25 mouse cellular contexts compared by ENCODE assay signal in the genomic region with DNA sequence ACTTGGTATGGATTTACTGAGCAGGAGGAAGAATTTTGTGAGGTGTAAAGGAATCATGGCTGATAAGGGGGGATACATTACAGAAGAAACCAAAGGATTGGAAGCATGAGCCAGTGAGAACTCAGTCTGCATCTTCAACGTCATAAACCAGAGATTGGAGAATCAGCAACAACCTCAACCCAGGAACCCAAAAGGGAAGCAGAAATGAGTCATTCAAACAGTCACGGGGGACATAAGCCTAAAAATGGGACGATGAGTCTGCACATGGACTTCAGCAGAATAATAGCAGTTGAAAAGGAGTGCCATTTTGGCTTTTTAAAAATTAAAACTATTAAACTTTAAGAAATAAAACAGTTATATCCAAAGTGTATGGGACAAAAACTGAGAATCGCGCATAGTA.
DNase-seq lines count a peak whose midpoint lies in the region; ATAC-seq and TF ChIP-seq lines count a peak whose summit lies in the region.
"Had no signal": no experiment of that assay in that cellular context is flagged by ENCODE, and none has a peak within 500 bp of the region (broad histone marks: within the 10 kb centered on the region; RNA-seq: fewer than 3 reads in every experiment).

No protein-coding gene starts in this region.

- H3K9ac ChIP-seq in CH12.LX (ENCODE audit: insufficient read depth, low read depth): no peak overlapping the region
- no peak overlapping the region for H3K9ac ChIP-seq in intestine, embryonic 15.5 days

- no peak overlapping the region for H3K4me2 ChIP-seq in CH12.LX (ENCODE audit: insufficient read depth, low read depth, poor library complexity, severe bottlenecking)
- no peak overlapping the region for H3K4me2 ChIP-seq in intestine, embryonic 15.5 days (replicated peaks)

- DNase-seq in 3T3-L1 (ENCODE audit: low read depth, low spot score): peak; percentile 12
- peak; percentile 78 for DNase-seq in 416B (ENCODE audit: low read depth)
- DNase-seq in CH12.LX (ENCODE audit: extremely low read depth): peak; percentile 66
- no peak for DNase-seq in left cerebral cortex, postnatal 4 days
- DNase-seq in kidney, adult 9 months: no peak
- DNase-seq: adrenal gland, adult 2 months; adrenal gland, adult 8-10 months; adrenal gland, postnatal 10 days; adrenal gland, postnatal 14 days; adrenal gland, postnatal 25 days; adrenal gland, postnatal 36 days; B cell, adult 2 months; cerebellum, adult 11 months; cerebellum, adult 11-12 months; cerebellum, adult 18-20 months; cerebellum, adult 2 months; cerebellum, adult 8-10 months; cerebellum, adult 9-10 months; cerebellum, adult 9-11 months had no signal

- H3K4me3 ChIP-seq in CH12.LX (replicated peaks in 1 of 3; ENCODE audit: low read depth in 2 of 3, low read length in 2 of 3, poor library complexity in 1 of 3): no peak overlapping the region
- H3K4me3 ChIP-seq in bone marrow macrophage, adult 2 months (ENCODE audit: insufficient read depth, low read length): no peak overlapping the region
- H3K4me3 ChIP-seq in intestine, embryonic 15.5 days (replicated peaks): no peak overlapping the region

- no peak for TF ChIP-seq POLR2A in CH12.LX (IDR thresholded peaks at IDR 0.05; ENCODE audit: low read depth, low read length)
- no peak for TF ChIP-seq POLR2A in bone marrow macrophage, adult 2 months (IDR thresholded peaks at IDR 0.05; ENCODE audit: borderline replicate concordance, low read depth, low read length)

- peaks cover 0 to 10% of the 10 kb centered on the region in 2 experiments; a peak in 2 of 4 replicates for H3K4me1 ChIP-seq in CH12.LX (ENCODE audit: control insufficient read depth in 1 of 2, insufficient read depth in 2 of 2)
- H3K4me1 ChIP-seq in bone marrow macrophage, adult 2 months (ENCODE audit: control insufficient read depth, insufficient read depth, low read length): peaks cover 9% of the 10 kb centered on the region
- H3K4me1 ChIP-seq in intestine, embryonic 15.5 days (replicated peaks): no peaks in the 10 kb centered on the region

- TF ChIP-seq CTCF in CH12.LX (conservative IDR thresholded peaks at IDR 0.05 in 1 of 2, IDR thresholded peaks at IDR 0.05 in 1 of 2; ENCODE audit: low read depth in 2 of 2, low read length in 2 of 2): no peak
- TF ChIP-seq CTCF in bone marrow macrophage, adult 2 months (IDR thresholded peaks at IDR 0.05; ENCODE audit: low read depth, low read length): no peak

- no peak overlapping the region for H3K27ac ChIP-seq in CH12.LX (ENCODE audit: insufficient read depth, low read depth)
- peak overlapping the region; percentile 33 for H3K27ac ChIP-seq in bone marrow macrophage, adult 2 months (ENCODE audit: insufficient read depth, low read depth, low read length)
- H3K27ac ChIP-seq in intestine, embryonic 15.5 days: no peak overlapping the region

- 88% methylated on average over 5 of the region's 5 CpGs for WGBS in intestine, embryonic 15.5 days

- no peaks in the 10 kb centered on the region for H3K9me3 ChIP-seq in CH12.LX (replicated peaks; ENCODE audit: low read length)
- H3K9me3 ChIP-seq in intestine, embryonic 15.5 days: no peaks in the 10 kb centered on the region
- H3K9me3 ChIP-seq: G1E had no signal

- no peaks in the 10 kb centered on the region for H3K79me2 ChIP-seq in CH12.LX (replicated peaks; ENCODE audit: control insufficient read depth, extremely low read depth, insufficient read depth, poor library complexity, severe bottlenecking)

- in situ Hi-C loops in CH12.LX (cut with MboI; ENCODE audit: low pct_ligation_motif_present, low pct_unique_long_range_greater_than_20kb, low sequenced_read_pairs): no loop called here

- no peak for TF ChIP-seq EP300 in CH12.LX (IDR thresholded peaks at IDR 0.05; ENCODE audit: low read length)

- H3K27me3 ChIP-seq in CH12.LX (replicated peaks): no peaks in the 10 kb centered on the region
- H3K27me3 ChIP-seq in intestine, embryonic 15.5 days (replicated peaks): no peaks in the 10 kb centered on the region
- H3K27me3 ChIP-seq: Patski had no signal

- no peaks in the 10 kb centered on the region for H3K36me3 ChIP-seq in CH12.LX (replicated peaks in 1 of 2; ENCODE audit: control insufficient read depth in 1 of 2, insufficient read depth in 1 of 2, low read length in 1 of 2)
- H3K36me3 ChIP-seq in intestine, embryonic 15.5 days: no peaks in the 10 kb centered on the region
- H3K36me3 ChIP-seq: G1E had no signal

- intact Hi-C loops in left cerebral cortex, postnatal 4 days (cut with DNase I): no loop called here

- no peak for TF ChIP-seq RAD21 in CH12.LX (IDR thresholded peaks at IDR 0.05; ENCODE audit: low read depth, low read length)

- no peak for ATAC-seq in intestine, embryonic 15.5 days
- ATAC-seq in CD4-positive, CD25-positive, alpha-beta regulatory T cell, adult 4 months: no peak
- ATAC-seq: activated CD4-positive, CD25-positive, alpha-beta regulatory T cell, adult 4 months; Patski had no signal

- dilution Hi-C loops in CH12.LX (cut with MboI; ENCODE audit: extremely low pct_ligation_motif_present, extremely low pct_unique_long_range_greater_than_20kb, low sequenced_read_pairs): no loop called here

TF ChIP-seq in CH12.LX, 34 proteins besides CTCF, POLR2A, EP300 and RAD21:
- TF ChIP-seq SMC3 (IDR thresholded peaks at IDR 0.05; ENCODE audit: low read depth, low read length) (no peak), JUND (conservative IDR thresholded peaks at IDR 0.05; ENCODE audit: low read depth, low read length) (0 out of 2 replicates have a peak, but pooled peaks have one; percentile 12), POLR2AphosphoS2 (IDR thresholded peaks at IDR 0.05; ENCODE audit: low read depth, low read length) (no peak), MYC (IDR thresholded peaks at IDR 0.05; ENCODE audit: low read depth, low read length) (no peak), KAT2A (IDR thresholded peaks at IDR 0.05; ENCODE audit: insufficient replicate concordance, low read length) (no peak), ELF1 (IDR thresholded peaks at IDR 0.05; ENCODE audit: low read depth, low read length) (no peak)
TF ChIP-seq in CH12.LX: peak in this region for 1.

Comparison
In these comparisons a context has a peak if more than half of its experiments do, and no peak if none do; other contexts are left out.
1. DNase-seq: peak in 3T3-L1 (single experiment), 416B (single experiment) and CH12.LX (single experiment); none in left cerebral cortex, postnatal 4 days (single experiment) and kidney, adult 9 months (single experiment).